Mouse (Mus musculus): ENCODE measurements at regions not wholly inside any gene's neighbourhood (a gene's known extent, or its start where the extent isn't known, plus 50 kb on each side); places are given as distances from the start of the nearest gene placed in this dataset.

- no peak for DNase-seq
These were observed 279.4 kb upstream of the Cypt12 start for GRCm38 (mm10) chr3:17668839-17669238.
